Mouse (Mus musculus): ENCODE measurements at regions not wholly inside any gene's neighbourhood (a gene's known extent, or its start where the extent isn't known, plus 50 kb on each side); places are given as distances from the start of the nearest gene placed in this dataset.

DNA sequence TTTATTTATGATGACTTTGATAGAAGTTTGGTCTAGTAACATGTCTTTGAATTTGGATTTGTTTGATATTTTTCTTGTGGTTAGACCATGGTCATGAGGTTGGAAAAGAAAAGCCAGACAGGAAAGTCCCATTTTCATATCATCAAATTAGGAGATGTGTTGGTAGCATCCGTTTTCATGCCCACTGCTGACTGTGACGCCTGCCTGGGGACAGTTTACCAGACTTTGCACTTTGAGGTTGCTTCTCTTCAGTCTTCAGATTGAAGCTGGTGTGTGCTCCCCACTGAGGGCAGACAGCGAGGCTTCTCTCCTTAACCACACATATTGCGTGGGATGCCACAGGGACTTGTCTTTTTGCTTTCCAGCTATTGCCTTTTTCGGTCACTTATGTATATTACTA lies 283.7 kb upstream of the Rnaseh2b start:
- Histone ChIP-seq H3K4me1 (ENCODE audit: insufficient read depth, low read depth, low read length) (no peaks in the 10 kb centered on the region), H3K27ac (ENCODE audit: low read length) (no peak overlapping the region), H3K4me3 (ENCODE audit: low read depth, low read length) (no peak overlapping the region), H3K27me3 (replicated peaks; ENCODE audit: insufficient read depth, low read length) (no peaks in the 10 kb centered on the region), H3K4me2 (replicated peaks; ENCODE audit: low read depth, low read length) (no peak overlapping the region), H3K36me3 (ENCODE audit: insufficient read depth, low read length) (no peaks in the 10 kb centered on the region), H3K9ac (replicated peaks; ENCODE audit: low read depth) (no peak overlapping the region), H3K9me3 (ENCODE audit: low read length) (no peaks in the 10 kb centered on the region)
- no peak for TF ChIP-seq CTCF (IDR thresholded peaks at IDR 0.05)
- TF ChIP-seq EP300 (IDR thresholded peaks at IDR 0.05) = no peak
- DNase-seq (ENCODE audit: low spot score) (no peak), ATAC-seq (no peak)
- 92% methylated on average over 5 of the region's 5 CpGs for WGBS

DNA sequence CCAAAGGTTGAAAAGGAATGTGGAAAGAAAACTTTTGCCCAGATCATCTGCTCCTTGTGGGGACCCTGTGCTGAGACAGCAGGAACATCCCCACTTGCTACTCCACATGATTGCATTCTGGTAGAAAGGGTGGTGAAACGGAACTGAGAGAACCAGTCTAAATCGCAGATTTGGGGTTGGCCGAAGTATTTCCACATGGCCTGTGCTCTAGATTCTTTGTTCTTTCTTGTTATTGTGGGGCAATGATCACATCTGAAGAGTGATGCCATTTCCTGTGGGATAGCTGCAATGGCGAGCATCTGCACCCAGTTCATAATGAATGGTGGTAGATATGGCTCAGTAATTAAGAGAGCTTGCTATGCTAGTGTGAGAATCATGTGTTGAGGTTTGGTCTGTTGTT lies 273.6 kb upstream of the Rnaseh2b start:
- Histone ChIP-seq H3K4me3 (ENCODE audit: low read depth, low read length) (no peak overlapping the region), H3K9me3 (ENCODE audit: low read length) (no peaks in the 10 kb centered on the region), H3K4me1 (ENCODE audit: insufficient read depth, low read depth, low read length) (no peaks in the 10 kb centered on the region), H3K27ac (ENCODE audit: low read length) (no peak overlapping the region), H3K9ac (replicated peaks; ENCODE audit: low read depth) (no peak overlapping the region), H3K36me3 (ENCODE audit: insufficient read depth, low read length) (no peaks in the 10 kb centered on the region), H3K4me2 (replicated peaks; ENCODE audit: low read depth, low read length) (no peak overlapping the region), H3K27me3 (replicated peaks; ENCODE audit: insufficient read depth, low read length) (no peaks in the 10 kb centered on the region)
- ATAC-seq (no peak), DNase-seq (ENCODE audit: low spot score) (no peak)
- 89% methylated on average over 4 of the region's 4 CpGs for WGBS
- TF ChIP-seq EP300 (IDR thresholded peaks at IDR 0.05) (no peak), CTCF (IDR thresholded peaks at IDR 0.05) (no peak)

DNA sequence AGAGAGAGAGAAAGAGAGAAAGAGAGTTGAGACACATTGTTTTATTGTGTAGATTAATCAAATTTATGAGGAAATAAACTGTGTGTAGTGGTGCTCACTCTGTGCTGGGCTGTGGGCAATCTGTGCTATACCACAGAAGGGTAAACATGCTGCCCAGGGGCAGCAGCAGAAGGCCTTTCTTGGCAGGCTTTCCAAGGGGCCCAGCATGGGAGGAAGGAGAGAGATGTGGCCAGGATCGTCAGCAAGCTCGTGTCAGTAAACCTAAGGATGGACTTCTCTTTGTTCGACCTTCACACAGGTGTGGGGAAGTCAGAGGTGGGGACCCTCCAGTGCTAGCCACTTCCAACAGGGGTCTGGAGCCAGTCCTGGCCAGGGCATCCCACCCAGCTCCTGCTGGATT lies 271.4 kb upstream of the Rnaseh2b start:
- Histone ChIP-seq H3K4me3 (ENCODE audit: low read depth, low read length) (no peak overlapping the region), H3K27ac (ENCODE audit: low read length) (no peak overlapping the region), H3K4me1 (ENCODE audit: insufficient read depth, low read depth, low read length) (no peaks in the 10 kb centered on the region), H3K4me2 (replicated peaks; ENCODE audit: low read depth, low read length) (no peak overlapping the region), H3K9me3 (ENCODE audit: low read length) (no peaks in the 10 kb centered on the region), H3K27me3 (replicated peaks; ENCODE audit: insufficient read depth, low read length) (no peaks in the 10 kb centered on the region), H3K36me3 (ENCODE audit: insufficient read depth, low read length) (no peaks in the 10 kb centered on the region), H3K9ac (replicated peaks; ENCODE audit: low read depth) (no peak overlapping the region)
- ATAC-seq (no peak), DNase-seq (ENCODE audit: low spot score) (no peak)
- 63% methylated on average over 3 of the region's 3 CpGs for WGBS
- TF ChIP-seq EP300 (IDR thresholded peaks at IDR 0.05) = no peak
- TF ChIP-seq CTCF (IDR thresholded peaks at IDR 0.05) = no peak

DNA sequence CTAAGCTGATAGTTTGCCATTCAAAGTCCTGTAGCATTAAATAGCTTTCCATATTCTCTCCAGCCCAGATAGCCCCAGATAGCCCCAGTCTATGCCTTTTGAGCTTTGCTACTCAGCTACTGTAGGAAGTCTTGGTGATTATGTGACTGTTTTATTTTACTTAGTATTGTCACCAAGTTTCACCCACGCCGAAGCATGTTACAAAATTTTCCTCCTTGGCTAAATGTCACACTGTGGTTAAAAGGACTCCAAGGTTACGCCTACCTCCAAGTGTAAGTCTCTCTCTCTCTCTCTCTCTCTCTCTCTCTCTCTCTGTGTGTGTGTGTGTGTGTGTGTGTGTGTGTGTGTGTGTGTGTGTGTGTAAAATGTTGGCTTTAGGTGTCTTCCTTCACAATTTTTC lies 270.2 kb upstream of the Rnaseh2b start:
- DNase-seq (ENCODE audit: low spot score) = no peak
- no peaks in the 10 kb centered on the region for H3K9me3 ChIP-seq (ENCODE audit: low read length)
- 88% methylated on average over 3 of the region's 3 CpGs for WGBS
- H3K4me2 ChIP-seq (replicated peaks; ENCODE audit: low read depth, low read length) = no peak overlapping the region
- ATAC-seq = no peak
- no peaks in the 10 kb centered on the region for H3K36me3 ChIP-seq (ENCODE audit: insufficient read depth, low read length)
- H3K4me1 ChIP-seq (ENCODE audit: insufficient read depth, low read depth, low read length) = no peaks in the 10 kb centered on the region
- no peak overlapping the region for H3K9ac ChIP-seq (replicated peaks; ENCODE audit: low read depth)
- no peaks in the 10 kb centered on the region for H3K27me3 ChIP-seq (replicated peaks; ENCODE audit: insufficient read depth, low read length)
- no peak overlapping the region for H3K4me3 ChIP-seq (ENCODE audit: low read depth, low read length)
- no peak for TF ChIP-seq CTCF (IDR thresholded peaks at IDR 0.05)
- no peak for TF ChIP-seq EP300 (IDR thresholded peaks at IDR 0.05)
- no peak overlapping the region for H3K27ac ChIP-seq (ENCODE audit: low read length)

DNA sequence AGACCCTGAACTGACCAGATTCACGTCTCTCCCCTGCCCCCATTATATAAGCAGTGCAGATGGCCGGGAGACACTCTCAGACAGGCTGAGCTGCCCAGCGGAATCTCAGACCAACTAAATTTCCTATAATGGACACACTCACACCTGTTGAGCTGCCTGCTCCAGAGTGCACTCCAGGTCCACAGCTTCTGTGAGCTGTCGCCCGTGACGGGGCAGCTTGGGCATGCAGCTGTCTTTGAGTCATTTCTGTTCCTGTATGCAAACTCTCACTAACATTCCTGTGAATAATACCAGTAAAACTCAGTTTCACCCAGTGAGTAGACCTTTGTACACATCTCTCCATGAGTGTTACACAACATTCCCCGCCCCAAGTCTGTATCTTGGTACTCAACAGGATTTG lies 269.4 kb upstream of the Rnaseh2b start:
- Histone ChIP-seq H3K4me1 (ENCODE audit: insufficient read depth, low read depth, low read length) (no peaks in the 10 kb centered on the region), H3K4me2 (replicated peaks; ENCODE audit: low read depth, low read length) (no peak overlapping the region), H3K36me3 (ENCODE audit: insufficient read depth, low read length) (no peaks in the 10 kb centered on the region), H3K27me3 (replicated peaks; ENCODE audit: insufficient read depth, low read length) (no peaks in the 10 kb centered on the region), H3K9ac (replicated peaks; ENCODE audit: low read depth) (no peak overlapping the region), H3K9me3 (ENCODE audit: low read length) (no peaks in the 10 kb centered on the region), H3K27ac (ENCODE audit: low read length) (no peak overlapping the region), H3K4me3 (ENCODE audit: low read depth, low read length) (no peak overlapping the region)
- no peak for ATAC-seq
- DNase-seq (ENCODE audit: low spot score) = no peak
- TF ChIP-seq CTCF (IDR thresholded peaks at IDR 0.05) (no peak), EP300 (IDR thresholded peaks at IDR 0.05) (no peak)
- 74% methylated on average over 7 of the region's 7 CpGs for WGBS

DNA sequence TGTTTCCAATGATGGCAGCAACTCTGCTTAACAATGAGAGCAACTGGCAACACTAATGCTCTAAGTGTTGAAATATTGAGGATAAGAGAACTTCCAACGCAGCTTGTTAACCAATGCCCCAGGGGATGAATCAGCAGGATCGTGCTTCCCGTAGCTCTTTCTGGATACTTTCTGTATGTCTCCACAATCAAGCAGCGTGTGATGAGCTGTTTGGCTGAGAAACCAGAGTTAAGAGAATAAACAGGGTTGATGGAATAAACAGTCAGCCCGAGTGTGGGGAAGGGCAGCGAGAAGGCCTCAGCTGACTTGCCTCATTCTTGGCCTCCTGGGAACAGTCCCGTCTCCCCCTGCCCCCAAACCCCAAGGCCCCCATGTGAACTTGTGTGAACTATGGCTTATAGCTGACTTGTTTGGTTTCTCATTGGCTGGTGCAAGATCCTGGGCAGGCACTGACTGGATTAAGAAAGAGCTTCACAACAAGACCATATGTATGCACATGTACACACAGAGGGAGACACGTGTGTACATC lies 264.6 kb upstream of the Rnaseh2b start:
- ATAC-seq = peak; percentile 75
- peak; percentile 78 for DNase-seq (ENCODE audit: low spot score)

DNA sequence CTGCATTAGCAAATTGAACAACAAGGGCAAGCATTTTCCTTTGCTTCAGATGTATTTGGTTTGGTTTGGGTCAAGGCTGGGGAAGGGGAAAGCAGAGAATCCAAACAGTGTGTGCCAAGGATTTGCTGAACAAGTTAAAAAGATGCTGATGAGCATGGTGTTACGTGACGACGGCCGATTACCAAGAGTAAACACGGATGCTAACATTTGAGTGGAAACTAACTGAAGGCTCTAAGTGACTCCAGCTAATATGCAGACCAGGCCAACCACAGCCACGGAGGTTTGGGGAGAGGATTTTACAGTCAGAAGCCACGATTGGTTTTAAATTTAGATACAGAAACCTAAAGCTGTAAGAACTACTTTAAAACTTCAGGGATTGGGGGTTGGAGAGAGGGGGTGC lies 262.3 kb upstream of the Rnaseh2b start:
- DNase-seq (ENCODE audit: low spot score) = no peak
- H3K27me3 ChIP-seq (replicated peaks; ENCODE audit: insufficient read depth, low read length) = no peaks in the 10 kb centered on the region
- no peak overlapping the region for H3K4me2 ChIP-seq (replicated peaks; ENCODE audit: low read depth, low read length)
- H3K9ac ChIP-seq (replicated peaks; ENCODE audit: low read depth) = no peak overlapping the region
- H3K4me1 ChIP-seq (ENCODE audit: insufficient read depth, low read depth, low read length) = no peaks in the 10 kb centered on the region
- no peak overlapping the region for H3K4me3 ChIP-seq (ENCODE audit: low read depth, low read length)
- H3K9me3 ChIP-seq (ENCODE audit: low read length) = no peaks in the 10 kb centered on the region
- H3K27ac ChIP-seq (ENCODE audit: low read length) = no peak overlapping the region
- ATAC-seq = no peak
- no peaks in the 10 kb centered on the region for H3K36me3 ChIP-seq (ENCODE audit: insufficient read depth, low read length)
- TF ChIP-seq EP300 (IDR thresholded peaks at IDR 0.05) (no peak), CTCF (IDR thresholded peaks at IDR 0.05) (no peak)
- WGBS = 52% methylated on average over 7 of the region's 7 CpGs

More for the DNA sequence above, 264.6 kb upstream of the Rnaseh2b start:
- 62% methylated on average over 8 of the region's 8 CpGs for WGBS
- H3K36me3 ChIP-seq (ENCODE audit: insufficient read depth, low read length) = no peaks in the 10 kb centered on the region
- H3K4me3 ChIP-seq (ENCODE audit: low read depth, low read length) = no peak overlapping the region
- TF ChIP-seq CTCF (IDR thresholded peaks at IDR 0.05) = no peak
- TF ChIP-seq EP300 (IDR thresholded peaks at IDR 0.05) = 0 out of 2 replicates have a peak, but pooled peaks have one; percentile 5
- H3K9ac ChIP-seq (replicated peaks; ENCODE audit: low read depth) = no peak overlapping the region
- no peaks in the 10 kb centered on the region for H3K4me1 ChIP-seq (ENCODE audit: insufficient read depth, low read depth, low read length)
- H3K27me3 ChIP-seq (replicated peaks; ENCODE audit: insufficient read depth, low read length) = no peaks in the 10 kb centered on the region
- H3K9me3 ChIP-seq (ENCODE audit: low read length) = no peaks in the 10 kb centered on the region
- H3K27ac ChIP-seq (ENCODE audit: low read length) = no peak overlapping the region
- no peak overlapping the region for H3K4me2 ChIP-seq (replicated peaks; ENCODE audit: low read depth, low read length)
